ENCODE assay signal across 8 mouse cellular contexts in genomic region chr4:126309211-126309921, GRCm38 (mm10). TPM values are rescaled to one million over a fixed set of nuclear protein-coding genes. Genes with fewer than 3 reads are reported as not detected.
DNase-seq lines count a peak whose midpoint lies in the region; ATAC-seq and TF ChIP-seq lines count a peak whose summit lies in the region.

No protein-coding gene starts in this region.

- H3K4me2 ChIP-seq in heart, embryonic 15.5 days: peak overlapping the region; percentile 52
- H3K4me2 ChIP-seq in liver, embryonic 12.5 days: peak overlapping the region; percentile 45
- peak overlapping the region; percentile 26 for H3K4me2 ChIP-seq in stomach, embryonic 14.5 days (replicated peaks; ENCODE audit: low read depth, low read length)

- peaks cover 13% of the 10 kb centered on the region for H3K4me1 ChIP-seq in heart, embryonic 15.5 days (replicated peaks)
- H3K4me1 ChIP-seq in liver, embryonic 12.5 days: no peaks in the 10 kb centered on the region
- no peaks in the 10 kb centered on the region; the same call in 1 of the 2 replicates for H3K4me1 ChIP-seq in stomach, embryonic 14.5 days (ENCODE audit: control insufficient read depth, insufficient read depth, low read length)

- no peak for DNase-seq in layer of hippocampus, adult 2 months (ENCODE audit: low spot score in 2 of 2)
- no peak for DNase-seq in layer of hippocampus, adult 9-11 months
- DNase-seq in cerebellum, adult 9-11 months: peak; percentile 46
- no peak for DNase-seq in testis, postnatal 14 days (ENCODE audit: low spot score)
- no peak for DNase-seq in right cerebral cortex, postnatal 14 days

- H3K36me3 ChIP-seq in heart, embryonic 15.5 days: no peaks in the 10 kb centered on the region
- peaks cover 3% of the 10 kb centered on the region; the same call in 1 of the 2 replicates for H3K36me3 ChIP-seq in liver, embryonic 12.5 days
- H3K36me3 ChIP-seq in stomach, embryonic 14.5 days (ENCODE audit: control insufficient read depth, insufficient read depth, low read length): no peaks in the 10 kb centered on the region

- no peak for TF ChIP-seq CTCF in layer of hippocampus, adult 2 months (conservative IDR thresholded peaks at IDR 0.05)

- H3K27ac ChIP-seq in layer of hippocampus, adult 2 months: no peak overlapping the region
- H3K27ac ChIP-seq in heart, embryonic 15.5 days: no peak overlapping the region
- no peak overlapping the region for H3K27ac ChIP-seq in liver, embryonic 12.5 days
- H3K27ac ChIP-seq in stomach, embryonic 14.5 days (ENCODE audit: low read length): no peak overlapping the region

- no peaks in the 10 kb centered on the region for H3K9me3 ChIP-seq in heart, embryonic 15.5 days (replicated peaks)
- 0 out of 2 replicates have a peak, but pooled peaks cover 4% of the 10 kb centered on the region for H3K9me3 ChIP-seq in liver, embryonic 12.5 days (replicated peaks)
- H3K9me3 ChIP-seq in stomach, embryonic 14.5 days (ENCODE audit: control insufficient read depth, low read depth, low read length): no peaks in the 10 kb centered on the region

- peaks cover 5% of the 10 kb centered on the region for H3K27me3 ChIP-seq in heart, embryonic 15.5 days
- peaks cover 8% of the 10 kb centered on the region for H3K27me3 ChIP-seq in liver, embryonic 12.5 days (replicated peaks)
- no peaks in the 10 kb centered on the region for H3K27me3 ChIP-seq in stomach, embryonic 14.5 days (ENCODE audit: control insufficient read depth, insufficient read depth, low read length)

- H3K4me3 ChIP-seq in layer of hippocampus, adult 2 months: peak overlapping the region; percentile 43
- peak overlapping the region; percentile 13 for H3K4me3 ChIP-seq in heart, embryonic 15.5 days
- H3K4me3 ChIP-seq in liver, embryonic 12.5 days: no peak overlapping the region
- no peak overlapping the region for H3K4me3 ChIP-seq in stomach, embryonic 14.5 days (ENCODE audit: low read depth, low read length)

- 16% methylated on average over 20 of the region's 20 CpGs for WGBS in heart, embryonic 15.5 days
- WGBS in liver, embryonic 12.5 days (ENCODE audit: insufficient replicate concordance): 20% methylated on average over 20 of the region's 20 CpGs
- 18% methylated on average over 20 of the region's 20 CpGs for WGBS in stomach, embryonic 14.5 days

- no peak; the same call in 1 of the 2 replicates for ATAC-seq in heart, embryonic 15.5 days (replicated peaks; ENCODE audit: insufficient number of reproducible peaks, insufficient read depth, low FRiP score, low read depth)
- peak; percentile 28 for ATAC-seq in liver, embryonic 12.5 days
- ATAC-seq in stomach, embryonic 14.5 days (ENCODE audit: insufficient number of reproducible peaks, insufficient read depth, low FRiP score, low read depth): 0 out of 2 replicates have a peak, but pooled peaks have one; percentile 33

- 0 out of 2 replicates have a peak overlapping the region, but pooled peaks have one; percentile 14 for H3K9ac ChIP-seq in heart, embryonic 15.5 days
- H3K9ac ChIP-seq in liver, embryonic 12.5 days: no peak overlapping the region
- H3K9ac ChIP-seq in stomach, embryonic 14.5 days (replicated peaks; ENCODE audit: low read depth, low read length): no peak overlapping the region

RNA-seq across cellular contexts. Expression of gene Adprhl2, which starts 12.1 kb away (rescaled TPM):
- 10 to 100 TPM; 32.2 to 33.0 TPM for total RNA-seq in layer of hippocampus, adult 2 months (2021)
- 30.4 and 44.9 TPM in 2 replicates for polyA plus RNA-seq in heart, embryonic 15.5 days (2015; fragmentation: Nextera tagmentation; extraction: Ambion mirVana)
- polyA plus RNA-seq in liver, embryonic 12.5 days (2016; fragmentation: Nextera tagmentation; extraction: Ambion mirVana): 36.0 and 38.0 TPM in 2 replicates
- 48.5 and 50.4 TPM in 2 replicates for polyA plus RNA-seq in stomach, embryonic 14.5 days (2014; fragmentation: Nextera tagmentation; extraction: Ambion mirVana)

RNA-seq across cellular contexts. Expression of gene Tekt2, which starts 16.1 kb away (rescaled TPM):
- 1 to 10 TPM; 1.3 to 1.6 TPM for total RNA-seq in layer of hippocampus, adult 2 months (2021)
- 1.1 and 2.4 TPM in 2 replicates for polyA plus RNA-seq in heart, embryonic 15.5 days (2015; fragmentation: Nextera tagmentation; extraction: Ambion mirVana)
- 0.54 and 0.57 TPM in 2 replicates for polyA plus RNA-seq in liver, embryonic 12.5 days (2016; fragmentation: Nextera tagmentation; extraction: Ambion mirVana)
- polyA plus RNA-seq in stomach, embryonic 14.5 days (2014; fragmentation: Nextera tagmentation; extraction: Ambion mirVana): 9.4 and 11.9 TPM in 2 replicates

RNA-seq across cellular contexts. Expression of gene Col8a2, which starts 22.8 kb away (rescaled TPM):
- total RNA-seq in layer of hippocampus, adult 2 months (2021): 1 to 10 TPM; 1.2 to 1.5 TPM
- polyA plus RNA-seq in heart, embryonic 15.5 days (2015; fragmentation: Nextera tagmentation; extraction: Ambion mirVana): 5.2 and 10.9 TPM in 2 replicates
- 1.8 and 2.3 TPM in 2 replicates for polyA plus RNA-seq in liver, embryonic 12.5 days (2016; fragmentation: Nextera tagmentation; extraction: Ambion mirVana)
- polyA plus RNA-seq in stomach, embryonic 14.5 days (2014; fragmentation: Nextera tagmentation; extraction: Ambion mirVana): 10.2 and 10.8 TPM in 2 replicates

RNA-seq across cellular contexts. Expression of gene Trappc3, which starts 47.2 kb away (rescaled TPM):
- total RNA-seq in layer of hippocampus, adult 2 months (2021): 10 to 100 TPM; 85.4 to 90.5 TPM
- 73.1 and 77.6 TPM in 2 replicates for polyA plus RNA-seq in heart, embryonic 15.5 days (2015; fragmentation: Nextera tagmentation; extraction: Ambion mirVana)
- 43.7 and 44.0 TPM in 2 replicates for polyA plus RNA-seq in liver, embryonic 12.5 days (2016; fragmentation: Nextera tagmentation; extraction: Ambion mirVana)
- polyA plus RNA-seq in stomach, embryonic 14.5 days (2014; fragmentation: Nextera tagmentation; extraction: Ambion mirVana): 14.7 and 17.1 TPM in 2 replicates

RNA-seq across cellular contexts. Expression of gene Map7d1, which starts 53.2 kb away (rescaled TPM):
- total RNA-seq in layer of hippocampus, adult 2 months (2021): 100 to 1,000 TPM; 246 to 249 TPM
- polyA plus RNA-seq in heart, embryonic 15.5 days (2015; fragmentation: Nextera tagmentation; extraction: Ambion mirVana): 39.4 and 50.7 TPM in 2 replicates
- polyA plus RNA-seq in liver, embryonic 12.5 days (2016; fragmentation: Nextera tagmentation; extraction: Ambion mirVana): 20.9 and 23.3 TPM in 2 replicates
- polyA plus RNA-seq in stomach, embryonic 14.5 days (2014; fragmentation: Nextera tagmentation; extraction: Ambion mirVana): 37.2 and 38.7 TPM in 2 replicates

Comparison
In these comparisons a context has a peak if more than half of its experiments do, and no peak if none do; other contexts are left out.
1. H3K4me3 ChIP-seq: peak in layer of hippocampus, adult 2 months (single experiment) and heart, embryonic 15.5 days (single experiment); none in liver, embryonic 12.5 days (single experiment) and stomach, embryonic 14.5 days (single experiment).
2. Peak in every context shown above with its lines, with median percentiles within 50 percentile points of each other: H3K4me2 ChIP-seq.